Mouse (Mus musculus) embryo, embryonic 11 days (tissue): ENCODE data around the gene Ltn1.

ENCODE experiments used
- DNase-seq: peaks from one replicate; pipeline ENCODE4 v3.0.0-alpha.2; 2015

The Ltn1 gene

GRCm38 (mm10) chr16:87387444-87387977 lies 44.9 kb downstream of the Ltn1 start:
- DNase-seq, result no peak

GRCm38 (mm10) chr16:87384366-87384765 lies 48.0 kb downstream of the Ltn1 start:
- no peak for DNase-seq

- DNase-seq, result no peak
Observed at GRCm38 (mm10) chr16:87382996-87383395, 49.4 kb downstream of the Ltn1 start.

- DNase-seq, result no peak
Observed at GRCm38 (mm10) chr16:87366445-87366844, 66.0 kb downstream of the Ltn1 start.

GRCm38 (mm10) chr16:87366035-87366434 lies 66.4 kb downstream of the Ltn1 start:
- DNase-seq, result no peak

- no peak for DNase-seq
Observed at GRCm38 (mm10) chr16:87364231-87364630, 68.2 kb downstream of the Ltn1 start.

- no peak for DNase-seq
Observed at GRCm38 (mm10) chr16:87360096-87360495, 72.3 kb downstream of the Ltn1 start.

GRCm38 (mm10) chr16:87354748-87355147 lies 77.7 kb downstream of the Ltn1 start:
- no peak for DNase-seq

GRCm38 (mm10) chr16:87354075-87354583 lies 78.3 kb downstream of the Ltn1 start, which contains the start of gene N6amt1:
Gene N6amt1, plus strand, starts transcription at chr16:87354185.
- peak; percentile 98 for DNase-seq

- DNase-seq, result no peak
Observed at GRCm38 (mm10) chr16:87353605-87354004, 78.8 kb downstream of the Ltn1 start.

GRCm38 (mm10) chr16:87351386-87352105 lies 80.9 kb downstream of the Ltn1 start:
- DNase-seq, result no peak

- no peak for DNase-seq
Observed at GRCm38 (mm10) chr16:87348133-87348532, 84.3 kb downstream of the Ltn1 start.

- DNase-seq, result no peak
Observed at GRCm38 (mm10) chr16:87341043-87341572, 91.3 kb downstream of the Ltn1 start.

GRCm38 (mm10) chr16:87334756-87335155 lies 97.7 kb downstream of the Ltn1 start:
- no peak for DNase-seq

GRCm38 (mm10) chr16:87329986-87330385 lies 102.4 kb downstream of the Ltn1 start:
- no peak for DNase-seq
